Mouse (Mus musculus): Measurements from ENCODE around the gene Gdf9. TPM values are rescaled to one million over a fixed set of nuclear protein-coding genes. Genes with fewer than 3 reads are reported as not detected.

Gdf9 gene
- total RNA-seq, 2 experiments from 2014 or later = 0.89 to 1.1 TPM

DNA sequence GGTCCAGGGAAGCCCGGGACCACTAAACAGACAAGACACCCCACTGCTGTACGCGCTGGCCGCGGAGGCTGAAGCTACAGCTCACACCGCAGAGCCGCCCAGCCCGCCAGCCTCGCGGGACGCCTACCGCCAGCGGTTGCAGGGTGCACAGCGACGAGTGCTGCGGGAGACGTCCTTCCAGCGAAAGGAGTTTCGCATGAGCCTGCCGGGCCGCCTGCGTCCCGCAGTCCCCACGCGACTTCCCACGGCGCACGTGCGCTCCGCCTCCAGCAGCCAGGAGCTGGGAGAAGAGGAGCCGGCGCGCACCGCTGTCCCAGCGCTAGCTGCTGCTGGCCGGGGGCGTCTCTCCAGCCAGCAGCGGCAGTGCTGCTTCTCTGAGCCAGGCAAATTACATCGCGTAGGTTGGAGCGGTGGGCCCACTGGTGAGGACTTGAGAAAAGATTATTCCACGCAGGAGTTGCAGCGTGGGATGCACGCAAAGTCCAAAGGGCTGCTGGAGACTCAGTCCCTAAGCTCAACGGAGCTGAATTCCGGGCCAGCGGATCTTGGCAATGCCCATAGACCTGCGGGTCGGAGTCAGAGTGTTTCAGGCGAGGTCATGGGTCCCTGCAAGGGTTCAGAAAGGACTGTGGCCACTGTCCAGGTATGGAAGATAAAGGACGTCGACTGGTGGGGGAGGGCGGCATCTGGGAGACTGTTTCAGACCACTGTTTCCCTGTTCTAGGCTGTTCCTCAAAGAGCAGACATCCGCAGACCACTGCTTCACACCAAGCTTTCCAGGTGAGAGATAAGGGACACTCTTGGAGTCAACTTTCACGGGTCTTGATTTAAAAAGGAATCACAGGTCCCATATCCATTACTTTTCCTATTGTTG, 33.0 kb downstream of the Gdf9 start:
- peak overlapping the region; percentile 74 for H3K27ac ChIP-seq
- no peak for TF ChIP-seq CTCF (IDR thresholded peaks at IDR 0.05)
- peak overlapping the region; percentile 49 for H3K4me3 ChIP-seq
- DNase-seq (ENCODE audit: extremely low spot score in 1 of 2, low spot score in 2 of 2) = peak; percentile 75 to 78
- intact Hi-C loops (cut with DNase I) = loop anchor here (10.0 kb wide), 1 partner anchor 381 kb away; no protein-coding TSS in a partner anchor

DNA sequence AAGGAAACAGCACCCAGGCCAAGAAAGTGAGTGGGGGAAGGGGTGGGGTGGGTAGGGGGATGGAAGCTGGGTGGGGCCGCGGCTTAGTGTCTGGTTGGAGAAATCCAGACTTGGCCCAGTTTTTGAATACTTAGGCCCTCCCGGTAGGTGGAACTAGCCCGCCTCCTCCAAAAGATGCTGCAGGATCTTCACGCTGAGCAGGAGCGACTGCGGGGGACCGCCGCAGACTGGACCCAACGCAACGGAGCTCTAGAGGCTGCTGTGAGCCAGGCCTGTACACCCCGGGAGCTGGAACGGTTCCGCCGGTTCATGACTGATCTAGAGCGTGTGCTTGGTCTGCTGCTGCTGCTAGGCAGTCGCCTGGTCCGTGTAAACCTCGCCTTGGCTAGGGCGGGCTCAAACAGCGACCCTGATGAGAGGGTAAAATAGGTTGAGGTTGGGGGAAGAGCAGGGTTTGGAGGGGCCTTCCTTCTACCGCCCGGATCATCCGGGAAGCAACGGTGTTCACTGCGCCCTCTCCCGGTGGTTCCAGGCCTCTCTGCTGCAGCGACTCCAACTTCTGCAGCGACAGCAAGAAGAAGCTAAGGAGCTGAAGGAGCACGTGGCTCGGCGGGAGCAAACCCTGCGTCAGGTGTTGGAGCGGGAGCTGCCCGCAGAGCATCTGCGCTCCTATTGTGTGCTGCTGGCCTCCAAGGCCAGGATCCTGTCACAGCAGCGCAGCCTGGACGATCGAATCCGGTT, 35.6 kb downstream of the Gdf9 start:
- Histone ChIP-seq H3K27ac (peak overlapping the region; percentile 77), H3K4me3 (peak overlapping the region; percentile 38)
- DNase-seq (ENCODE audit: extremely low spot score in 1 of 2, low spot score in 2 of 2) = peak; percentile 85 to 86
- intact Hi-C loops (cut with DNase I) = loop anchor here (10.0 kb wide), 1 partner anchor 378 kb away; no protein-coding TSS in a partner anchor
- peak; percentile 85 for TF ChIP-seq CTCF (IDR thresholded peaks at IDR 0.05)

DNA sequence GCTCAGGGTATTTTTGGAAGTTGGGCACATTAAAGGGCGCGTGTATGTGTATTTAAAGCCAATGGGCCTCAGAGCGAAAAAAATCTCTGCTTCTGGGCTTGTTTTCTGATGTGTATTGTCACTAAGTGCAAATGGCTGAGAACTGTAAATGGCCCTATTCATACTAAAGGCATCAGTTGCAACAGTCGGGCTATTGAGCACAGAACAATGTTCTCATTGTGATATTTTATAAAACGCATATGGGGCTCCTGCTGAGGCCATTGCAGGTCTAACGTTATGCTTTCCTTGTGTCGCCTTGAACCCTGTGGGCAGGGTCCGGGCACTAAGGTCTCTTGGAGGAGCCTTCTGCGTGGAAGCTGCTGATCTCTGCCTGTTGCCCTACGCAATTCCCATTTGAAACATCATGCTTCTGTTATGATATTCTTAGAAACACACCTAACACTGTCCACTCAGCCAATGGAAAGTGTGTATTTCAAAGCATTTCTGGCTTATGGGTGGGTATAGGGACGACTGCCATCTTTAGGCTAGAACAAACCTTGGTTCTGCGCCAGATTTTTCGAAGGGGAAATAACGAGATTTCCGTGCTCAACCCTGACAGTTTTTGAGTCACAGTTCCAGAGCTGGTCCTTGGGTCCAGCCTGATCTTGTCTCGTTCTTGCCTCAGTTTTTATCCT, 38.6 kb downstream of the Gdf9 start:
- intact Hi-C loops (cut with DNase I) = loop anchor here (10.0 kb wide), 1 partner anchor 375 kb away; no protein-coding TSS in a partner anchor
- no peak overlapping the region; the same call in 1 of the 2 replicates for H3K4me3 ChIP-seq
- H3K27ac ChIP-seq = peak overlapping the region; percentile 85
- no peak for TF ChIP-seq CTCF (IDR thresholded peaks at IDR 0.05)
- peak in 1 of 2 experiments; percentile 33 for DNase-seq (ENCODE audit: extremely low spot score in 1 of 2, low spot score in 2 of 2)

DNA sequence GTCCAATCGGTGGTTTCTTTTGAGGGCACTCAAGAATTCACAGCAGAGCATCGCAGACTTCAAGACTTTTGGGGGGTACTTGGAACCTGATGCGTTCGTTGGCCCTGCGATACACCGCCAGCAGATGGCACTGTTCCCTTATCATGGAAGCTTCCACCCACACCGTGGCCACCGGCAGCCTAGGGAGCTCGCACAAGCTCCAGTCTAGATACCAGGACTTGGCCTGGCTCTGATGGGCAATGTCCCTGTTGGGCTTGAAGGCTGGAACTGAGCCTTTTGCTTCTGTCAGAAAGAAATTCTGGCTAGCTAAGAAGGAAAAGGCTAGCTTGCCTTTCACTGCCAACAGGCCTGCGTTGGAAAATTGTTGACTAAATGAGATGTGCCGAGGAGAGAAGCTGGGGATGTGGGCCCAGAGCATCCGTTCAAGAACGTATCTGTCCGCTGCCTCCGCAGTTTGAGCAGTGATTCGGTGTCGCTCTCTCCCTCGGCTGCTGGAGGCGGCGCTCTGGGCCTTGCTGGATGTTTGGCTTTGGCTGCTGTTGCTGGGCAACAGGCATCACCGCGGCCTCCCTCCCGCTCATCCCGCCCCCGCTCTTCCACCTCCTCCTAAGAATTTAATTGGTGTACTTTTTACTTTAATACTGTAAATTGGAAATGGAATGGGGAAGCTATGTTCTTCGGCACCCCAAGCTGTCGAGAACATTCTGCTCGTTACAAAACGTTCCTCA, 39.3 kb downstream of the Gdf9 start, which contains the start of gene Gm9837:
TSS of gene Gm9837 (minus strand) at position 512 of the 728 bp plus-strand sequence.
- intact Hi-C loops (cut with DNase I) = loop anchor here (1.0 to 10.0 kb wide), 7 partner anchors 27 to 375 kb away; partner anchors contain the start of gene Kif3a
- TF ChIP-seq CTCF (IDR thresholded peaks at IDR 0.05) = peak; percentile 92
- peak within 1 kb of the TSS; percentile 29 for H3K4me3 ChIP-seq
- DNase-seq (ENCODE audit: extremely low spot score in 1 of 2, low spot score in 2 of 2) = peak; percentile 91 to 94
- H3K27ac ChIP-seq = peak within 1 kb of the TSS; percentile 85

DNA sequence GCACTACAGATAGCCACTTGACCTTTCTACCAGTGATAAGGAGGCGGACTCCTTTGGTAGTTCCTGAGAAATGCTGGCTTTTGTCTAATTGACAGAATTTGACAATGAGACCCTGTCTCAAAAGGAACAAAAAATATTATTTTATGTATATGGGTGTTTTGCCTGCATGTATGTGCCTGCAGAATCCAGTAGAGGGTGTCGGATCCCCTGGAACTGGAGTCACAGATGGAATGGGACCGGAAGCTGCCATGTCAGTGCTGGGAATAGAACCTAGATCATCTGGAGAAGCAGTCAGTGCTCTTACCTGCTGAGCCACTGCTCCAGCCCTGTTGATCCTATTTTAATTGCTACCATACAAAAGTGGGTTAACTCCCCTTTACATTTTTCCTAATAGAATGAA, 41.9 kb downstream of the Gdf9 start:
- DNase-seq (ENCODE audit: extremely low spot score in 1 of 2, low spot score in 2 of 2) = no peak
- Histone ChIP-seq H3K4me3 (no peak overlapping the region), H3K27ac (no peak overlapping the region)
- intact Hi-C loops (cut with DNase I) = loop anchor here (5.0 kb wide), 1 partner anchor 95 kb away; the partner anchor contains the start of gene Kif3a
- TF ChIP-seq CTCF (IDR thresholded peaks at IDR 0.05) = peak; percentile 39

DNA sequence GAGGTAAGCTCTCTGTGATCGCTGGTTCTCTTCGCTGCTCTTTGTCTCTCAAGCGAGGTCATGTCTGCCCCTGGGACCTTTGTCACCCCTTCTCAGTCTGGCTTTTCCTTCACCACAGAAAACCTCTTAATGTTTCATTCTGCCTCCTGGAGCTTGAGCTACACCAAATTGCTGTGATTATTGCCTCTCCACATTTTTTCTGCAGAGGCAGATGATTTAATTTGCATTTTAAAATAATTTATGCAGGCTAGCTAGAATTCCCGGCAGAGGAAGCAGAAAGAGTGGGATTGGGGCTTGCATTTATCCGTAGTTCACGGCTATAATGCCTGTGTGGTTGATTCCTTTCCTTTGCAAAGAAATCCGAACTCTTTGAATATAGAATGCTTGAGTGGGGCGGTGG, 44.8 kb downstream of the Gdf9 start:
- peak overlapping the region; percentile 28 for H3K4me3 ChIP-seq
- DNase-seq (ENCODE audit: extremely low spot score in 1 of 2, low spot score in 2 of 2) = no peak
- TF ChIP-seq CTCF (IDR thresholded peaks at IDR 0.05) = no peak
- intact Hi-C loops (cut with DNase I) = no loop called here
- peak overlapping the region; percentile 79 for H3K27ac ChIP-seq

DNA sequence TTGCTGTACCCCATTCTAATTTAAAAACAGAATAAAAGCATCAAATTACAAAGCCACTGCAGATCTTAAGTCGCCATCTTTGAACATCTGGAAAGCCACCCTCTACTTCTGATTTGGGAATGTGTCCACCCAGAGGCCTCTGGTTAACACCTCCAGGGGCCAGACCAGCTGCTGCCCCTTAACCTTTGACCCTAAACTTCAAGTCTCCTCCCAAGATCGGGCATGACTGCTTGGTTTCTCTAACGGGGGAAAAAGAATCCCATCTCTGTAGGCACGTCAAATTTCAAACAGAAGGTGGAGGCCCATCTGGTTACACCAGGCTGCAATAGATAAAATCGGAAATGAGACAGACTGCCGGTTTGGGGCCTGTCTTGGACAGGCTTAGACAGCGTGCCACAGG, 47.0 kb downstream of the Gdf9 start:
- no peak for TF ChIP-seq CTCF (IDR thresholded peaks at IDR 0.05)
- DNase-seq (ENCODE audit: extremely low spot score in 1 of 2, low spot score in 2 of 2) = no peak
- intact Hi-C loops (cut with DNase I) = no loop called here
- Histone ChIP-seq H3K27ac (peak overlapping the region; percentile 98; the same call in 1 of the 2 replicates), H3K4me3 (peak overlapping the region; percentile 75)

DNA sequence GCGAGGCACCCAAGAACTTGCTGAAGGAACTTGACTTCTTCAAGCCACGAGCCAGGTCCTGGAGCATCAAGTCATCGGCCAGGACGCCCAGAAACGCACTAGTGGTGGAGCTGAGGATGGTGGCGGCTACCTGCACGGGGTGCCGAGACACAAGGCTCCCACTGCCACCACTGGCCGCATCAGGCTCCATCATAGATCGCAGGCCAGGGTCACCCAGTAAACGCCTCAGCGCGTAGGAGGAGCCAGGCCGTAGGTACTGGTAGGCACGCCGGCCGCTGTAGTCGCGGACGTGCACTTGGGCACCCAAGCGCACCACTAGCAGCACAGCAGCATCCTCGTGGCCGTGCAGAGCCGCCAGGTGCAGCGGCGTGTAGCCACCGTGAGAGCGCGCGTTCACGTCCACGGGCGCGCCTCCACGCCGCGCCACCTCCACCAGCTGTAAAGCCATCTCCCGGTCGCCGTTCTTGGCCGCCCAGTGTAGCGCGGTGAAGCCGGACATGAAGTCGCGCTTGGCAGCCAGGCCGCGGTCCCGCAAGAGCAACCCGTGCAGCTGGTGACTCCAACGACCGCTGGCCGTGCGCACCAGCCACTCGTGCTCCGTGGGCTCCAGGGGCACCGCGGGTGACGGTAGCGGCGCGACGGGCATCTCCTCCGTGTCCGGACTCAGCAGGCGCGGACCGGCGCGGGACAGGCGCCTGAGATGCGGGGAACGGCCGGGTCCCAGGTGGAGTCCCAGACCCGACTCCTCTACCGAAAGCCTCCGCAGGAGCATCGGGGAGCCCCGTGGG, 47.8 kb downstream of the Gdf9 start:
- DNase-seq (ENCODE audit: extremely low spot score in 1 of 2, low spot score in 2 of 2) = peak; percentile 51 to 55
- H3K27ac ChIP-seq = peak overlapping the region; percentile 98

DNA sequence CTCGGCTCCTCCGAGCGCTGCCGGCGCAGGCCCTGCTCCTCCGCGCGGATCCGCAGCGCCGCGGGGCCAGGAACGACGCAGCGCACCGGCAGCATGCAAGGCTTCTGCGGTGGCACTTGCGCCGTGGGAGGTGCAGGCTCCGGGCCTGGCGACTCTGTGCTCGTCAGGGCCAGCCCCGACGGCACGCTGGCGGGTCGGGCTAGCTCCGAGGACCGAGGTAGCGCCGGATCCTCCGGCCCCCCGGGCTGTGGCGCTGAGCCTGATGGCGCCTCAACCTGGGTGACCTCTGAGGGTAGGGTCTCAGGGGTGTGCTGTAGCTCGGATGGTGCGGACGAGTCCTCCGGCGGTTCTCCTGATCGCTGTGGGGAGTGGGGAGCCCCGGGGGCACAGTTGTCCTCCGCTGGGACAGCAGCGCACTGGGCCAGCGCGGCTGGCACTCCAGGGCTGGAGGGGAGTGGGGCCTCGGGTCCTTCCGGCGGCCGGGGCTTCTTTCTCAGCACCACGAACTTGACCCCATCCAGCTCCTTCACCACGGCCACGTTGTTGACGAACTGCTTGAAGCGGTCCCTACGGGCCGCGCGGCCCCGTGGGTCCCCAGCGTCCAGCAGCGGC, 48.5 kb downstream of the Gdf9 start:
- Histone ChIP-seq H3K27ac (peak overlapping the region; percentile 98), H3K4me3 (peak overlapping the region; percentile 75)
- peak; percentile 51 to 52 for DNase-seq (ENCODE audit: extremely low spot score in 1 of 2, low spot score in 2 of 2)
- intact Hi-C loops (cut with DNase I) = no loop called here
- TF ChIP-seq CTCF (IDR thresholded peaks at IDR 0.05) = no peak

More for the DNA sequence above, 47.8 kb downstream of the Gdf9 start:
- intact Hi-C loops (cut with DNase I) = no loop called here
- no peak for TF ChIP-seq CTCF (IDR thresholded peaks at IDR 0.05)
- peak overlapping the region; percentile 75 for H3K4me3 ChIP-seq
